Mouse (Mus musculus) left cerebral cortex, adult 18-20 months (tissue): ENCODE measurements around the gene Magee1. TPM values are rescaled to one million over a fixed set of nuclear protein-coding genes. Genes with fewer than 3 reads are reported as not detected.
"Not testable (repeated sequence)": the region's sequence is repeated elsewhere in the genome, so short reads cannot be mapped to it uniquely, and the experiment has no call there.

Source experiments
- DNase-seq, 2 experiments: peaks; one replicate each; pipeline ENCODE4 v3.0.0; 2021 to 2022; ENCODE audit warnings: low spot score in 2 of 2, mixed read lengths in 1 of 2
- long read RNA-seq, 2 experiments: library from polyadenylated mRNA; stranded (forward); transcript quantifications; one replicate each; pipeline ENCODE4 v2.0.0; 2021
- total RNA-seq, 2 experiments: library from RNA; stranded (reverse); gene quantifications; 2 replicates each; pipeline ENCODE4 v1.2.3; 2021

Magee1 gene
- 100 to 1,000 TPM; 144 to 151 TPM for total RNA-seq
- long read RNA-seq, experiment 1, transcript Magee1-201 (1 exons, 3,550 nt) = major isoform, 151 of 152 reads
- long read RNA-seq, experiment 1, partial matches to known transcripts = 0 of 152 reads
- long read RNA-seq, experiment 1, other reads (novel, unspliced or antisense) = 1 of 152 reads
- long read RNA-seq, experiment 2, transcript Magee1-201 (1 exons, 3,550 nt) = major isoform, 106 of 106 reads
- long read RNA-seq, experiment 2, partial matches to known transcripts = 0 of 106 reads
- long read RNA-seq, experiment 2, other reads (novel, unspliced or antisense) = 0 of 106 reads

DNA sequence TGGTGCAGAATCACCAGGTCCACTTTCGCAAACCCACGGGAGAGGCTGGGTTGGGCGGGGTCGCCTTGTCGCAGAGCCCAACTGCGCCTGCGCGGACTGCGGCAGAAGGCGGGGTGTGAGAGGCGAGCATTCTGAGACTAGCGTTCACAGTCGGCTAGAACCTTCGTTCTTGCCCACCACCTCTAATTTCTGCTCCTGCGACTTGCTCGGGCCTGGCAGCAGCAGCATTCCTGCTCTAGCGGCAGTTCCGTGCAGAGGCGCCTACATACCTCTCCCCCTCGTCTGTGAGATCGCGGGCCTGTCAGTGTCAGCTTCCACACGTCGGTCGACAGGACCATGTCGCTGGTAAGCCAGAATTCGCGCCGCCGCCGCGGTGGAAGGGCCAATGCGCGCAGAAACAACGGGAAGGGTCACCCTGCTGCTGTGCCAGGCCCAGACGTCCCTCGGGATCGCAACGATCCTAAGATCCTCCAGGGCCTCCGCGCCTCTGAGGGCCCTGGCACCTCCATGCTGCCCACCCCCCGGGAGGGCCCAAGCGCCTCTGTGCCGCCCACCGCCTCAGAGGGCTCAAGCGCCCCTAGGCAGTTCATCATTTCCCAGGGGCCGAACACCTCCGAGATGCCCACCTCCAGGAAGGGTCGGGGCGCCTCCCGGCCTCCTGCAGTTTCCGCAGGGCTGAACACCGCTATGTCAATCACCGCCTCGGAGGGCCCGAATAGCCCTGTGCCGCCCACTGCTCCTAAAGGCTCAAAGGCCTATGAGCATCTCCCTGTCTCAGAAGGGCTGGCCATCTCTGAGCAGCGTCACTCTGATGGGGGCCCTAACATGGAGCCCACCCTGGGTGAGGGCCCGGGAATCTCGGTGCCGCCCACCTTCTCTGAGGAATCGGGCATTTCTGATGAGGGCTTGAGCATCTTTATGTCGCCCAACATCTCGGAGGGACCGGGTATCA, at the start of gene Magee1:
Magee1 (plus strand) TSS at position 104 of the 952 bp plus-strand sequence.
- peak; percentile 78 to 87 for DNase-seq

DNA sequence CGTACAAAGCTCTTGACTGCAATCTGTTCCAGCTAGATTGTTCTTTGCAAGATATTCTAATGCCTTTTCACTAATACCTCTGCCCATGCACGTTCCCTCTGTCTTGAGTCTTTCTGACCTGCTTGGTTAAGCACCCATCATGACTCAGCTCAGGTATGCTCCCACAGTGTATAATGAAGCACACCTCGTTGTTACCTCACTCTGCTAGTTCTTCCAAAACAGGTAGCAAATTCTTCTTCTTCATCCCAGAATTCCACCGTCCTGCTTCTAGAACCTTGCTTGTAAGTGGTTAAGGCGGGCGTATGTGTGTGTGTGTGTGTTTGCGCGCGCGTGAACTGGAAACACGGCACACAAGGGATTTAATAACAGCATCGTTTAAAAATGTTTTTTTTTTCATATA, 41.0 kb upstream of the Magee1 start:
- DNase-seq = no peak

GRCm38 (mm10) chrX:105079615-105080092, 40.5 kb upstream of the Magee1 start, which contains the start of gene Pbdc1:
Gene Pbdc1 (plus strand): TSS chrX:105079756.
- DNase-seq = peak; percentile 84 to 96

- no peak for DNase-seq
Observed at GRCm38 (mm10) chrX:105080096-105080495, 40.1 kb upstream of the Magee1 start.

GRCm38 (mm10) chrX:105083013-105083412, 37.2 kb upstream of the Magee1 start:
- not testable (repeated sequence) for DNase-seq

DNA sequence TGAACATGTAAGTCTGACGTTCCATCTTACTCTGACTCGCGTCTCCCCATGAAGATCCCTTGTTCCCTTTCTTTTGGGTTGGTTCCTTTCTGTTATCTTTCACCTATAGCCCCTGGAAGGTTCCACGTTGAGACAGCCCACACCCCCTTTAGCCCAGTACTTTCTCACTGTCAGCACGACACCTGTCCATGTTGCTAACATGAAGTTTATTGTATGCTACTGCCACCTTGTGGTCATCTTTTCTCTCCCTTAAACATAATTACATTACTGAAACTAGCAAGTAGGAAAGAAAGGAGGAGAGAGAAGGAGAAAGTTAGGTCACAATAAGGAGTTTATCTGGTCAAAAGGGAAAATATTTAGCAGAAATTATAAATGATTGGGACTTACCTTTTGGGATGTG, 16.0 kb upstream of the Magee1 start:
- DNase-seq = no peak

- no peak for DNase-seq
Observed at GRCm38 (mm10) chrX:105114994-105115393, 5.2 kb upstream of the Magee1 start.

DNA sequence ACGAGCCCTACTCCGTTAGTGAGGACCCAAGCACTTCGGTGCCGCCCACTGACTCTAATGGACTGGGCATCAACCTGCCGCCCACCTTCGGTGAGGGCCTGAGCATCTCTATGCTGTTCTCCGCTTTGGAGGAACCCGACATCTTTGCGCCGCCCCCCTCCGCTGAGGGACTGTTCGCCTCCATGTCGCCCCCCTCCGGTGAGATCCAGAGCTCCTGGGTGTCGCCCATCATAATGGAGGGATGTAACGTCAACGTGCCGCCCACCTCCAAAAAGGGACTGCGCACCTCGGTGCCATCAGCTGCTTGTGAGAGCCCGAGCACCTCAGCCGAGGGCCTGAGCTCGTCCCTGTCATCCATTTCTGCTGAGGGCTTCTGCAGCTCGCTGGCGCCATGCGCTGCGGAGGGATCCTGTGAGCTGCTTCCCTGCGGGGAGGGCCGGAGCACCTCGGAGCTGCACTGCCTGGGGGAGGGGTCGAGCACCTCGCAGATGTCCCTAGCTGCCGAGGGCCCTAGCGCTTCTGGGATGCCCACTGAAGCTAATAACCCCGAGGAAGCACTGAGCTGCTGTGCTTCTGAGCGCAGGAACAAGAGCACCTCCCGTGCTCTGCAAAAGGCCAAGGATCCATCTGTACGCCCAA, 1.2 kb downstream of the Magee1 start:
- peak; percentile 72 to 78 for DNase-seq

DNA sequence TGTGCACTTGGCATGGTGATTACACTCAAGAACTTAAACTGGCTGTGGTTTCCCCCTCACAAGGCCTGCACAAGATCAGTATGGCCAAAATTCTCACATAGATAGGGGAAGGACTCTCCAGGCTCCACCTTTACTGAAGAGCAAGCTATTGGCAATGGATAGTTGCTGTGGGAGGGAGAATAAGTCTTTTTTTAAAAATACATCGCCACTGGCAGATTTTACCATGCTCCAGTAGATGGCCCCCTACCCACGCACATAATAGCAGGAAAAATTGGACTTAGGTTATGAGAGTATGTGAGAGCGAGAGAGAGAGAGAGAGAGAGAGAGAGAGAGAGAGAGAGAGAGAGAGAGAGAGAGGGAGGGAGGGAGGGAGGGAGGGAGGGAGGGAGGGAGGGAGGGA, 4.7 kb downstream of the Magee1 start:
- no peak for DNase-seq

DNA sequence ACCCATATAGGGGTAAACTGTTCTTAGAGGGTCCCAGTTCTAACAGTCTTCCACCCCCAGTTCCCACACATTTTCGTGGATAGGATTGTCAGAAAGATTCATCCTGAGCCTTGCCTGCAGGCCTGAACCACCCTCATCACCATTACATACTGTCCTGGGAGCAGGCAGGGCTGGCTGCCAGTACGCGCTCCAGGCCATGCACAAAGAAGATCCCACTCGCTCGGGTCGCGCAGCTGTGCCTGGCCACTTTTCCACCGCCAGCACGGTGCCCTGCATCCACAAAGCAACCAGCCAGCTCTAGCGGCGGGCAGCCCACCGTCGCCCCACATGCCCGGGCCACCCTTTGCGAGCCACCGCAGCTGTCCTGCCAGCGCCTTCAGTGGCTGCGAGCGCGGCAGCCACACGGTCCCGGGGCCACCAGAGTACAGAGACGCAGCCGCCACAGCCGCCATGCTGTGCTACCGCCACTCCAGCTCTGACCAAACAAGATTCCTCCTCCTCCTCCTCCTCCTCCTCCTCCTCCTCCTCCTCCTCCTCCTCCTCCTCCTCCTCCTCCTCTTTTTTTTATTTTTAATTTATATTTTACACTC, 31.8 kb downstream of the Magee1 start:
- no peak for DNase-seq

DNA sequence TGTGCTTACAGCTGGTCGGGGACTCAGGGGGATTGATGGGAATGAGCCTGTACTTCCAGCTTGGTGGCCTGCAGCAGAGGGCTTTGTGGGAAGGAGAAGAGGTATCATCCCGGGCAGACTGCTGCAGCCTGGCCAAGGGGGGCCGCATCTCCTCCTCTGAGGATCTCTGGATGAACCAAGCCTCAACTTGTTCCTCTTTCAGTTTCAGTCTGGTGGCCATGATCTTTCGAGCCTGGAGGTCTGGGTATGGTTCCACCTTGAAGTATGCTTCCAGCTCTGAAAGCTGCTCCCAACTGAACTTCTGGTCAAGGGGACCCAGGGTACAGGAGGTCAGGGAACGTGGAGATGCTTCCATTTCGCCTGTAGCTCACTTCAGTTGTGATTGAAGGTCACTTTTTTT, 44.8 kb downstream of the Magee1 start:
- DNase-seq = not testable (repeated sequence)

GRCm38 (mm10) chrX:105167217-105167616, 47.0 kb downstream of the Magee1 start:
- DNase-seq = no peak

Other genes with a start within 250 kb of the Magee1 start
- 10 to 100 TPM; 16.2 to 21.3 TPM for gene Pbdc1, start 40.6 kb upstream of the Magee1 start, total RNA-seq